Mouse (Mus musculus): ENCODE results near the gene Hk1. TPM values are rescaled to one million over a fixed set of nuclear protein-coding genes. Genes with fewer than 3 reads are reported as not detected.
"Not testable (repeated sequence)": the region's sequence is repeated elsewhere in the genome, so short reads cannot be mapped to it uniquely, and the experiment has no call there.

Hk1 gene
- polyA plus RNA-seq, 1 experiment: 27.2 TPM

DNA sequence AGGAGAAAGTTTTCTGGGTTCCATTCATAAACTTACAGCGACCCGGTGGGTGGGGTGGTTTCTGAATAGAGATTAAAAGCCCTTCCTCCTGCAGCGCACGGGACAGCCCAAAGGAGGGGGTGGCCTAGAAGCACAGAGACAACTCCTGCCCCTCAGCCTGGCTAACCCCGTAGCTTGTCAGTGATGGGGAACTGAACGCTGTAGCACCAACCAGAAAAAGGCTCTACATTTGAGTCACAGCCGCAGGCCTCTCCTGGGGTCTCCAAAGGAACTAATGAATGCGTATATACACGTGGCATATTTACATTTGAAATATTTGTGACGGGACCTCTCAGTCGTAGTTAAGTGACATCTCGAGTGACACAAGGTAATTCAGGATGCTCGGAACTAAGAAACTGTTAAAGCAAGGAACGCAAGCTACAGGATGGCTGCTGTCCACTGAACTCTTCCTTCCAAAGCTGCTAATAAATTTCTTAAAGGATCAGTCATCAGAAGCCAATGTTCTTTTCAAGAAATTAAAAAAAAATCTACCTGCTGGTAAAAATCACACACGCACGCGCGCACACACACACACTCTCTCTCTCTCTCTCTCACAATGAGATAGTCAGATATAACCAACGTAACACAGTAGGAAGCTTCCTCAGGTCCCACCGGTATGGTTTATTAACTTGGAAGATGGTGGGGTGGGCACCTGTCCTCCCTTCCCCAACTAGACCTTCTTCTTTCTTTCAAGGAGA is 44.9 kb downstream of the Hk1 start:
- Histone ChIP-seq H3K27ac (replicated peaks; ENCODE audit: low read depth, low read length) (no peak overlapping the region), H3K4me3 (ENCODE audit: insufficient read depth, low read depth, low read length) (no peak overlapping the region), H3K4me1 (ENCODE audit: control insufficient read depth, insufficient read depth, insufficient read length, low read length) (peaks cover 27% of the 10 kb centered on the region)

DNA sequence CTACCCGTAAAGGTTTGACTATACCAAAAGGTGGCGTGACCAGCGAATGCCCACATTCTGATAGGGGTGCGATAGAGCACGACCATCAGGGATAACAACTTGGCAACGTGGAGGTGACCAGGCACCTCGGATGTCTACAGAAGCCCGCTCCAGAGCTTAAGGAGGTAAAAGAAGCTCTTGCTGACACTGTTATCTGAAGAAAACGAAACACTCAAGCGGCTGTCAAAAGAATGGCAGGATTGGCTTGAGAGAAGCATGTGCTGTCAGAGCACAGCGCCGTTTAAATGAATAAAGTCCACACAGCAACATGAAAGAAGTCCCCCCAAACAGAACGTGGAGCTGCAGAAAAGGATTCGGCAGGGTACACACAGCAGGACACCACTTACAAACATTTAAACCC is 46.4 kb downstream of the Hk1 start:
- Histone ChIP-seq H3K4me3 (ENCODE audit: insufficient read depth, low read depth, low read length) (no peak overlapping the region), H3K4me1 (ENCODE audit: control insufficient read depth, insufficient read depth, insufficient read length, low read length) (peaks cover 22% of the 10 kb centered on the region), H3K27ac (replicated peaks; ENCODE audit: low read depth, low read length) (no peak overlapping the region)

DNA sequence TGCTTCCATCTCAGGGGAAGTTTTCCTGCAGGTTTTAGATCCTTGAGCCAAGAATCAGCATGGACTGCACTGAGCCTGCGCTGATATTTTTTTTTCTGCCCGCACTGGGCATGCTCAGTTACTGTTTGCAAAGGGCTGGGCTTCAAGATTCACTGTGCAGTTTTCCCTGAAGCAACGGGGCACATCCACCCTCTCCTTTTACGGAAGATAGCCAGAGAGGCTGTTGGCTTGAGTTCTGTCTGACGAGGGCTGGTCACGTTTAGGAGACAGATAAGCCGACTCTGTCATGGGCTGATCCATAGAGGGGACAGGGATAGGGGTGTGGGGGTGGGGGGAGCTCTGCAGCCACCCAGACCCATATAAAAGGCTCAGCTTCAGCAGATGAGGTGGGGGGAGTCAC is 47.2 kb downstream of the Hk1 start:
- no peak overlapping the region for H3K27ac ChIP-seq (replicated peaks; ENCODE audit: low read depth, low read length)
- peaks cover 19% of the 10 kb centered on the region for H3K4me1 ChIP-seq (ENCODE audit: control insufficient read depth, insufficient read depth, insufficient read length, low read length)
- H3K4me3 ChIP-seq (ENCODE audit: insufficient read depth, low read depth, low read length): peak overlapping the region; percentile 35; the same call in 1 of the 2 replicates

DNA sequence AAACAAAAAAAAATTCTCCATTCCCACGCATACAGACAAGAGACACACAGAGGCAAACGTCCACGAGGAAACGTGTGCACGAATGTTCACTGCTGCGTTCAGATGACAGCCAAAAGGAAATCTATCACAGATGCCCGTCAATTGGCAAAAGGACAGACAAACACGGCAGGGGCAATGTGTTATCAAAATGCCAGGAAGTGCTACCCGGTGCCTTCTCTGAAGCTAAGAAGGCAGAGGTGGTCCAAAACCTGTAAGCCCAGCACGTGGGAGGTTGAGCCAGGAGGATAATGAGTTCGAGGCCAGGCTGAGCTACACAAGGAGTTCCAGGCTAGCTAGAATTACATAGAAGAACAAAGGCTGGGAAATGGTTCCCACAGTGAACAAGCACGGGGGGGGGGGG is 47.9 kb downstream of the Hk1 start:
- H3K27ac ChIP-seq (replicated peaks; ENCODE audit: low read depth, low read length): no peak overlapping the region
- H3K4me3 ChIP-seq (ENCODE audit: insufficient read depth, low read depth, low read length): no peak overlapping the region
- peaks cover 21% of the 10 kb centered on the region for H3K4me1 ChIP-seq (ENCODE audit: control insufficient read depth, insufficient read depth, insufficient read length, low read length)

DNA sequence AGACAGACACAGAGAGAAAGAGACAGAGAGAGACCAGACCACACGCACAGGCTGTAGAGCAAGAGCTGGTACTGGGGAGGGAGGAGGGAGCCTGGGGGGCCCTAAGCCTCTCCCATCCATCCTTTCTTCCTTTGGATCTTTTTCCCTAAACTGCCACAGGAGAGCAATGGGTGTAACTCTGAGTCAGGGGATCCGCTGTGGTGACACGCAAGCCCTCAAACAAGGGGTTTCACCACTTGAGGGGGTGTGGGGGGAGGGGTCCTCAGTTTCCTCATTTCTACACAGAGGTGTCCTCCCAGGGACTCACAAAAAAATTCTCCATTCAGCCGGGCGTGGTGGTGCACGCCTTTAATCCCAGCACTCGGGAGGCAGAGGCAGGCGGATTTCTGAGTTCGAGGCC is 48.4 kb downstream of the Hk1 start:
- H3K4me3 ChIP-seq (ENCODE audit: insufficient read depth, low read depth, low read length): no peak overlapping the region
- peaks cover 18% of the 10 kb centered on the region for H3K4me1 ChIP-seq (ENCODE audit: control insufficient read depth, insufficient read depth, insufficient read length, low read length)
- no peak overlapping the region for H3K27ac ChIP-seq (replicated peaks; ENCODE audit: low read depth, low read length)

DNA sequence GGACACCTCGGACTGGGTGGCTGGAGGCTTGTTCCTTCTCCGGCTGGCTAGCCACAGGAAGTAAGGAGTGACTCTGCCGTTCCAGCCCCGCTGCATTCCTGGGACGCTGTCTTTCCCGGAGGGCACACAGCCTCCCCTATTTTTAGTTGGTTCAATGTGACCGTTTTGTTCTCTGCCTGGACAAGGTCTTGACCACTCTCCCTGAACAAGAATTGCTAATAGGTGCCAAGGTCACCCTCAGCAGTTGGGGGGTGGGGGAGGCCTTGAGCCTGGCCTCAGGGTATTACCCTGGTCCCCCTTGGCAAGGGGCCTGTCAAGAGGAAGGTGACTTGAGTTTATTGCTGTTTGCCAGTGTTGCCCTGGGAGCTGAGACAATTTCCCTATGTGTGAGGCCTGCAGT is 49.9 kb downstream of the Hk1 start:
- Histone ChIP-seq H3K4me1 (ENCODE audit: control insufficient read depth, insufficient read depth, insufficient read length, low read length) (peaks cover 12% of the 10 kb centered on the region; the same call in 1 of the 2 replicates), H3K4me3 (ENCODE audit: insufficient read depth, low read depth, low read length) (no peak overlapping the region), H3K27ac (replicated peaks; ENCODE audit: low read depth, low read length) (peak overlapping the region; percentile 1; the same call in 1 of the 2 replicates)

DNA sequence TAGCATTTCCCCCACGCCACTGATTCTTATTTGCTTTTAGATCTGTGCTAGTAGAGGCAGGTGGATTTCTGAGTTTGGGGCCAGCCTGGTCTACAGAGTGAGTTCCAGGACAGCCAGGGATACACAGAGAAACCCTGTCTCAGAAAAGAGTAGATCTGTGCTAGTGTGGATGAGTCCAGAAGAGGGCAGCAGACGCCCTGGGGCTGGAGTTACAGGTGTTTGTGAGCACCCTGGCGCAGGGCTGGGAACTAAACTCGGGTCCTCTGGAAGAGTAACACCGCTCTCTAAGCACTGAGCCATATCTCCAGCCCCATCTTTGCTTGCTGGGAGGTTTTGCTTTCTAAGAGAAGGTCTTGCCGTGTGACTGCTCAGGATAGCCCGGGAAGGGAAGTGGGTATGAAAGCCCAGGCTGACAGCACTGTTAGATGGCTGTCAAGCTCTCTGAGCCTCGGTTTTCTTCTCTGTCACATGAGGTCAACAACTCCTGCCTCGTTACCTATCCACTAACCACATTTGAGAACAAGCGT is 50.8 kb downstream of the Hk1 start:
- Histone ChIP-seq H3K27ac (replicated peaks; ENCODE audit: low read depth, low read length) (no peak overlapping the region), H3K4me1 (ENCODE audit: control insufficient read depth, insufficient read depth, insufficient read length, low read length) (peaks cover 12% of the 10 kb centered on the region; the same call in 1 of the 2 replicates), H3K4me3 (ENCODE audit: insufficient read depth, low read depth, low read length) (no peak overlapping the region)

DNA sequence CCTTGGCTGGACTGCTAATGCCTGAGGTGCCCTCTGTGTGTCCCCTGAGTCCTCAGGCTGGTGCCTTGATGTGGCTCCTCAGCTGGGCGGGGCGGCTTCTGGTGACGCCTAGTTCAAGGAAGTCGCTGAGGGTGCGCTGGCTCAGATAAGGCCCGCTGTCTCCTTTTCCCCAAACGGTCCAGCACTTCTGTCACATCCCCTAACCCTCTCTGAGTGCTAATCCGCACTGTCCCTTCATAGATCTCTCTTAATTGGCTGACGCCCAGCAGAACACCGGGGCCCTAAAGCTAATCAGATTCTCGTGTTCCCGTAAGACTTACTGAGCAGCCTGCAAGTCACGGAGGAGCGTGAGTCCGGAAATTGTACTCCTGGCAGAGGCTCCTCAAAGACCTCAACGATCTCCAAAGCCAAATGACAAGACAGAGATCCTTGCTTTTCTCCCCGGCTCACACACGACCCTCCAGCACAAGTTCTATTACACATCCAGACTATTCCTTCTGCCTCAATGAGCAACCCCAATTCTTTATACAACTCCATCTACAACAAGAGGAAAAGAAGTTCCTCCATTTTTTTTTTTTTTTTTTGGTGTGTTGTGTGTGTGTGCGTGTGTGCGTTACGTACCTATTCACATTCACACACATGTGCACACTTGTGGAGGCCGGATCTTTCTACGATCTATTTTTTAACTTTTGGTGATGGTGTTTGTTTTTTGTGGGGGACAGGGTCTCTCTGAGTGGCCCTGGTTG is 52.0 kb downstream of the Hk1 start:
- Histone ChIP-seq H3K4me1 (ENCODE audit: control insufficient read depth, insufficient read depth, insufficient read length, low read length) (peaks cover 14% of the 10 kb centered on the region; the same call in 1 of the 2 replicates), H3K4me3 (ENCODE audit: insufficient read depth, low read depth, low read length) (no peak overlapping the region), H3K27ac (replicated peaks; ENCODE audit: low read depth, low read length) (no peak overlapping the region)

DNA sequence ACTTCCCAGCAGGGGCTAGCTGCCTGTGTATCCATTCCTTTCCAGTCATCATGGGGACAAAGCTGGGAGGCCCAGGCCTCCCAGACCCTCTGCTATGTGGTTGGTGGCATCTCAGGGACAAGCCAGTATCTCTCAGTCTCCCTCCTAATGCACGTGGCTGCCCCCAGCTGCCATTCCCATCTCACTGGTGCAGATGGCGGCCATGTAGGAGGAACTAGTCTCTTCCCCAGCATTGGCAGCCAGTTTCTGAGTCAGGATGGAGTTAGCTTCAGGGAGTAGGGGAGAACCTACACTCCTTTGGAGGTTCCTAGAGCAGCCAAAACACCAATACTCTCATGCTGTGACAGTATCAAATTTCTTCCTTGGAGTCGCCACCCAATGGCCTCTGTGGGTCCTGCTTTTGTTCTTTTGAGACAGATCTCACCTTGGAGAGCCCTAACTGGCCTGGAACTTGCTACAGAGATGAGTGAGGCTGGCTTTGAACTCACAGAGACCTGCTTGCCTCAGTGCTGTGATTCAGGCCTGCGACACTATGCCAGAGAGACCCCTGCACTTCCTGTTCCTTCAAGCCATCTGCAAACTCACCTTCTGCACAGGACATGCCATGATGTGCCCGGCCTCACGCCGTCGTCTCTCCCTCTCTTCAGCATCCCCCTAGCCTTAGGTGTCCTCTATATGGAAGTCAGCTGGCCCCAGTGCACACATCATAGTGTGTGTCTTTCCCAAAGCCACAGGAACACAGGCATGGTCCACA is 52.7 kb downstream of the Hk1 start:
- no peak overlapping the region for H3K4me3 ChIP-seq (ENCODE audit: insufficient read depth, low read depth, low read length)
- H3K4me1 ChIP-seq (ENCODE audit: control insufficient read depth, insufficient read depth, insufficient read length, low read length): peaks cover 9% of the 10 kb centered on the region; the same call in 1 of the 2 replicates
- no peak overlapping the region for H3K27ac ChIP-seq (replicated peaks; ENCODE audit: low read depth, low read length)

DNA sequence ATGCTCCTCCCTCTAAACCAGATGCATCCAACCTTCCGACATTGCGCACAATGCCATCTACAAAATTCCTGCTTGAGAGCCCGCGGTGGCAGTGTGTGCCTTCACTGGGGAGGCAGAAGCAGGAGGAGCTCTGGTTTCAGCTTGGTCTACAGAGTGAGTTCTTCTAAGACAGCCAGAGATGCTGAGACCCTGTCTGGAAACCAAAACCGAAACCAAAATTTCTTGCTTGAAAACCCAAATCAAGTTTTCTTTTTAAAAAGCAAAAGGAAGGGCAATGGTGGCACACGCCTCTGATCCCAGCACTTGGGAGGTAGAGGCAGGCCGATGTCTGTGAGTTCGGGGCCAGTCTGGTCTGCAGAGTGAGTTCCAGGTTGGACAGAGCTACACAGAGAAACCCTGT is 53.7 kb downstream of the Hk1 start:
- H3K27ac ChIP-seq (replicated peaks; ENCODE audit: low read depth, low read length): no peak overlapping the region
- peaks cover 13% of the 10 kb centered on the region; the same call in 1 of the 2 replicates for H3K4me1 ChIP-seq (ENCODE audit: control insufficient read depth, insufficient read depth, insufficient read length, low read length)
- H3K4me3 ChIP-seq (ENCODE audit: insufficient read depth, low read depth, low read length): no peak overlapping the region

DNA sequence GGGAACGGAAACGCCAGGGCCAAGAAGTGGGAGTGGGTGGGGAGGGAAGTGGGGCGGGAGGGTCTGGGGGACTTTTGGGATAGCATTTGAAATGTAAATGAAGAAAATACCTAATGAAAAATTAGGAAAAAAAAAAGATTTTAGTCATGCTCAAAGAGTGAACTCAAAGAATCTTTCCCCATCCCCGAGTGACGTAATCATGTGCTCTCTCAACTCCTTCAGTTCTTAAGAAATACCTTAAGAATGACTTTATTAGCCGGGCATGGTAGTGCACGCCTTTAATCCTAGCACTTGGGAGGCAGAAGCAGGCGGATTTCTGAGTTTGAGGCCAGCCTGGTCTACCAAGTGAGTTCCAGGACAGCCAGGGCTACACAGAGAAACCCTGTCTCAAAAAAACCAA is 56.9 kb downstream of the Hk1 start:
- H3K27ac ChIP-seq (replicated peaks; ENCODE audit: low read depth, low read length); H3K4me3 ChIP-seq (ENCODE audit: insufficient read depth, low read depth, low read length): not testable (repeated sequence)
- H3K4me1 ChIP-seq (ENCODE audit: control insufficient read depth, insufficient read depth, insufficient read length, low read length): peaks cover 18% of the 10 kb centered on the region

DNA sequence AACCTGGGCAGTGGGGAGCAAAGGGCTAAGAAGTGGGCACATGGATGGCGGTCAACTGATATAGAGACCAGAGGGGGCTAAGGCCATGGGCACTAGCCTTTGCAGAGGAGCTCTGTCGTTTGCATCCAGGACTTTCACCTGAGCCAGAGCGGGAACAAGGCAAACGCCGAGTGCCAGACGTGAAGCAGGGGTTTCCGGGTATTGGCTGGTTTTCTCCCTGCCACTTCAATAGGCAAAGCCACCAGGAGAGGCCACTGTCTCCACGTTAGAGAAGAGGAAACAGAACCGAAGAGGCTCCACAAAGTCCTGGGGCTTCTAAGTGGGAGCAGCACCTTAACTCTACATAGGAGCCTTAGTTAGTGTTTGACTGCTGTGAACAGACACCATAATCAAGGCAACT is 58.3 kb downstream of the Hk1 start:
- H3K4me3 ChIP-seq (ENCODE audit: insufficient read depth, low read depth, low read length): no peak overlapping the region
- H3K27ac ChIP-seq (replicated peaks; ENCODE audit: low read depth, low read length): no peak overlapping the region
- peaks cover 15% of the 10 kb centered on the region for H3K4me1 ChIP-seq (ENCODE audit: control insufficient read depth, insufficient read depth, insufficient read length, low read length)

DNA sequence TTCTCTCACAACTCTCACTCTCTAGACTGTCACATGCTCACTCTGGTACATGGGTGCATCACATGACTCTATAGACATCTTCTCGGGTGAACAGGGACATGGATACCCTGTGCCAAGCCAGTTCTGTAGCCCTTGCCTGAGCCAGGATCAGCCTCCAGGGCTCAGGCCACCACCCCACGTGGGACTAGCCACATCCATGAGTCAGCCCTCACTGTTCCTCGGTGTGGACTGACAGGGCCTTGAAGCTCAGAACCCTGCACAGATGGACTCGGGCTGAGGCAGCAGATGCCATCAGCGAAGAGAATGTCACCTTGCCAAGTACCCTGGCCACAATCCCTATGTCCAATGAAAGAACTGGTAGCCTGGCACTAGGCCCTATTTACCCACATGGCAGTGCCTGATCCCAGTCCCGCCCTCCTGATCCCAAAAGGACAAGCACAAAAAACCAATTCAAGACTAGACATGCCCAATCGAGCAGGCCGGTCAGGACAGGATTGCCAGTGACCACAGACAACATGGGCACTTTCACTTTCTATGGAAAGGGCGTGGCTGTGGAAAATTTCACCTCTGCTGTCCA is 59.2 kb downstream of the Hk1 start:
- Histone ChIP-seq H3K27ac (replicated peaks; ENCODE audit: low read depth, low read length) (0 out of 2 replicates have a peak overlapping the region, but pooled peaks have one; percentile 1), H3K4me1 (ENCODE audit: control insufficient read depth, insufficient read depth, insufficient read length, low read length) (peaks cover 15% of the 10 kb centered on the region), H3K4me3 (ENCODE audit: insufficient read depth, low read depth, low read length) (no peak overlapping the region)

DNA sequence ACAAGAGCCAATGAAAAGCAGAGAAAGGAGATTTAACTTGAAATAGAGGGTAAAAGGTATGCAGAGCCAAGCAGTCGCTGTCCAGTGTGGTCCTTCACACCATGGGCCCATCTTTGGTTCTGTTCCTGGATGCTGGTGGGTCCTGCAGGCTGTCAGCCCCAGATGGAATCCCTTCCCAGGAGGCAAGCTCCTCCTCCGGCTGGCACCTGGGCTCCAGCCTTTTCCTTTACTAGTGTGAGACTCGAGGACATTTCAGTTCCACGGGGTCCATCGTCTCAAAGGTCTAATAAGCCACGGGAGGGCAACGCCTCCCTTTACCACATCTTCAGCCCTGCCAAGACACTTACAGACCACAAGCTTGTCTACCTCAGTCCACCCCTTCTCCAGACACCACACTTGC is 60.6 kb downstream of the Hk1 start:
- Histone ChIP-seq H3K27ac (replicated peaks; ENCODE audit: low read depth, low read length) (no peak overlapping the region), H3K4me3 (ENCODE audit: insufficient read depth, low read depth, low read length) (no peak overlapping the region)

DNA sequence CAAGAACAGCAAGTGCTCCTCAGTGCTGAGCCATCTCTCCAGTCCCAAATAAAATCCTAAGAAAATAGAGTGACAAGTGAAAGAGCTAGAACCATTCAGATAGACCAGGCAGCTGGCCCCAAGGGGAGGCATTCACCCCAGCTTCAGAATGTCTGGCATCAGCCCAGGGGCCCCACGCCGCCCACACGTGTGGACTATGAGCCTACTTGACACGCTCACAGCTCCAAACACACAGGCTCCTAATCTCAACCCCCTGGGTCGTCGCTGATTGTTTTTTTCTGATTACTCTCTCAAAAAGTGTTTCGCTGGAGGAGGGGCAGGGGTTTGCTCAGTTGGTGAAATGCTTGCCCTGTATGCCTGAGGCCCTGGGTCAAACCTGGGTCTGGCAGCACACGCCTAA is 63.2 kb downstream of the Hk1 start:
- H3K4me3 ChIP-seq (ENCODE audit: insufficient read depth, low read depth, low read length): no peak overlapping the region
- peaks cover 25% of the 10 kb centered on the region for H3K4me1 ChIP-seq (ENCODE audit: control insufficient read depth, insufficient read depth, insufficient read length, low read length)
- H3K27ac ChIP-seq (replicated peaks; ENCODE audit: low read depth, low read length): no peak overlapping the region

More for the DNA sequence above, 60.6 kb downstream of the Hk1 start:
- H3K4me1 ChIP-seq (ENCODE audit: control insufficient read depth, insufficient read depth, insufficient read length, low read length): peaks cover 19% of the 10 kb centered on the region

All from brown adipose tissue, adult 24 weeks (tissue).